Mouse (Mus musculus) CD4-positive, CD25-positive, alpha-beta regulatory T cell, adult 2 months (primary cell): Measurements from ENCODE around the gene Stat5a.

Source experiments
- DNase-seq: peaks from one replicate; pipeline ENCODE4 v3.0.0-alpha.2; 2012; ENCODE audit warnings: low read depth, low spot score

Stat5a gene

GRCm38 (mm10) chr11:100896078-100896477 lies 36.9 kb downstream of the Stat5a start:
- DNase-seq, result no peak

GRCm38 (mm10) chr11:100897294-100898231 lies 38.4 kb downstream of the Stat5a start:
- peak; percentile 72 for DNase-seq

- no peak for DNase-seq
Measured at GRCm38 (mm10) chr11:100898441-100899199, 39.5 kb downstream of the Stat5a start.

- peak; percentile 75 for DNase-seq
Measured at GRCm38 (mm10) chr11:100904580-100905351, 45.6 kb downstream of the Stat5a start.

GRCm38 (mm10) chr11:100905929-100906328 lies 46.8 kb downstream of the Stat5a start:
- no peak for DNase-seq

GRCm38 (mm10) chr11:100906885-100907284 lies 47.7 kb downstream of the Stat5a start:
- DNase-seq, result no peak

GRCm38 (mm10) chr11:100908112-100908511 lies 49.0 kb downstream of the Stat5a start:
- no peak for DNase-seq

GRCm38 (mm10) chr11:100908567-100908966 lies 49.4 kb downstream of the Stat5a start:
- no peak for DNase-seq

- DNase-seq, result peak; percentile 47
Measured at GRCm38 (mm10) chr11:100912401-100913155, 53.4 kb downstream of the Stat5a start.

- no peak for DNase-seq
Measured at GRCm38 (mm10) chr11:100914415-100914814, 55.3 kb downstream of the Stat5a start.

GRCm38 (mm10) chr11:100915063-100915462 lies 55.9 kb downstream of the Stat5a start:
- no peak for DNase-seq

GRCm38 (mm10) chr11:100916432-100916971 lies 57.4 kb downstream of the Stat5a start:
- DNase-seq, result no peak

GRCm38 (mm10) chr11:100918007-100918406 lies 58.9 kb downstream of the Stat5a start:
- DNase-seq, result no peak

GRCm38 (mm10) chr11:100920887-100921624 lies 61.9 kb downstream of the Stat5a start:
- peak; percentile 33 for DNase-seq

- no peak for DNase-seq
Measured at GRCm38 (mm10) chr11:100924386-100924919, 65.3 kb downstream of the Stat5a start.

GRCm38 (mm10) chr11:100927386-100927785 lies 68.2 kb downstream of the Stat5a start:
- DNase-seq, result no peak

- no peak for DNase-seq
Measured at GRCm38 (mm10) chr11:100930611-100931010, 71.5 kb downstream of the Stat5a start.

GRCm38 (mm10) chr11:100931254-100931921 lies 72.2 kb downstream of the Stat5a start:
- peak; percentile 86 for DNase-seq
